Mouse (Mus musculus) mature B cell (primary cell): Measurements from ENCODE around the gene Gopc.
"Not testable (repeated sequence)": the region's sequence is repeated elsewhere in the genome, so short reads cannot be mapped to it uniquely, and the experiment has no call there.

Experiments used
- in situ Hi-C: fragments of 300-500 bp; cut with MboI; formaldehyde crosslinking; loops from 2 replicates; pipeline ENCODE4 v1.14.3; 2019

The Gopc gene

DNA sequence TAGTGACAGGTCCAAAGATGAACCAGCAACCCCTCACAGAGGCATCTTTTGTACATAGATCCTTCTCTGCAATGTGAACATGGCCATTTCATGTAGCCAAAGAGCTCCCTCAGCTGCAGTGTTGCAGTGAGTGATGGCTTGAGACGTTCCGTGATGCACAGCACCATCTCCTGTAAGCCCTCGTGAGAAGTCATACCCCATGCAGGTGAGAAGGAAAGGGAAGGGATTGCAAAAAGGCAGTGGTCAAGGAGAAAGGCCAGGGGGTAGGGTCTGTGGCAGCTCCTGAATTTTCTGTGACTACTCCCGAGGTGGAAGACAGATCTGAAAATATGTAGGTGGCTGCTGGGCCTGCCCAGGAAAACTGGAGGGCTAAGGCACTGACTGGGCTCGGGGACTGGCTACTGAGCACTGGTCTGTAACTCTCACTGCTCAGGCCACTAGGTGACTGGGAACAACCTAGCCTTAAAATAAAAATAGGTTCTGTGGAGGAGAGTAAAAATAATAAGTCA is 7.1 kb upstream of the Gopc start, which contains the start of gene Nepn:
Nepn (plus strand) TSS at position 51 of the 509 bp plus-strand sequence.
- in situ Hi-C loops: loop anchor here (25.0 kb wide), 2 partner anchors 152 to 927 kb away; partner anchors contain the start of gene Dcbld1

DNA sequence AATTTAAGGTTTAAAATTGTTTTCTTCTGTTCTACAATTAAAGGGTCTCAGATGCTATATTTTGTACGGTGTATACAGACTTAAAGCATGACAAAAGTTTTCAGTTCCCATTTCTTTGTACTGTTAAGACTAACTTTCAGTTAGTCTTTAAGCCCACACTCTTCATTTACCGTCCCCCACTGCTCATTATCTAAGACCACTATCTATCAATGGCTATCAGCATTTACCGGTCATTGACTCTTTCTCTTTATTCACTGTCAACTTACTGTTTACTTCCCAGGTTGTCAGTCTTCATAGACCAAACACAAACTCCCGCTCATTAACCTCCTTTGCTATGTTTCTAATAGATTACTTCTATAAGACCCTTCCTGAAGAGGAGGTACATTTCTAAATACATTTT is 5.3 kb upstream of the Gopc start:
- in situ Hi-C loops: loop anchor here (25.0 kb wide), 2 partner anchors 150 to 925 kb away; partner anchors contain the start of gene Dcbld1

DNA sequence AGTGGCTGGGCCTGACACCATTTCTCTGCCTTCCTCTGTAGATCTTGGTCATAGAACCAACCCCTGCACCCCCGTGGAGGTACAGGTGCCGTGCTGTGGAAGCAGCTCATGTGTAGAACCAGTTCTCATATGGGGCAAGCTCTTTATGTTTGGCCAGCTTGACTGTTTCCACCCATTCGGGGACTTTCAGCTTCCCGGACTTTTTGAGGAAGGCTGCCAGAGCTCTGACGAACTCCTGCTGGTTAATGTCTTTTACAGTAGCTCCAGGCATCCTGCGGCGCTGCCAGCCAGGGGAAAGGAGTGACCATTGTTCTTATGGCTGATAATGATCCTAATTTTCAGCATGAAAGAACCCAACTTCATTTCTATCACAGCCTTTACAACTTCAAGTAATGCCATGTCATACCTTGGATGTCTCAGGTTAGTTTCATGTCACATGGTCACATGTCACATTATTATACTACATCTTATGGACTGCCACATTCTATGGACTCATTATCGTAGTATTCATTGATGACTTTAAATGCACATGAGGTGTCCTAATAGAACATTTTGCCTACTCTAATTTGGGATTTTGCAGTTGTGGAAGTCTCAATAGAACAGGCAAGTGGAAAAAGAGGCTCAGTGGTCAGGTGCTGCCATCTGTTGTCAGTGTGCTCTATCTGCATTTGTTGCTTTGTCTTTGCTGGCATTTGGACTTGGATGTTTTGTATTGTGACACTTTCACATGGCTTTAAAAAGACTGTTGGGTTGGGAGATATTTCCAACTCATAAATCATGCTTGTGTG is 3.1 kb upstream of the Gopc start:
- in situ Hi-C loops: loop anchor here (25.0 kb wide), 2 partner anchors 148 to 923 kb away; partner anchors contain the start of gene Dcbld1

DNA sequence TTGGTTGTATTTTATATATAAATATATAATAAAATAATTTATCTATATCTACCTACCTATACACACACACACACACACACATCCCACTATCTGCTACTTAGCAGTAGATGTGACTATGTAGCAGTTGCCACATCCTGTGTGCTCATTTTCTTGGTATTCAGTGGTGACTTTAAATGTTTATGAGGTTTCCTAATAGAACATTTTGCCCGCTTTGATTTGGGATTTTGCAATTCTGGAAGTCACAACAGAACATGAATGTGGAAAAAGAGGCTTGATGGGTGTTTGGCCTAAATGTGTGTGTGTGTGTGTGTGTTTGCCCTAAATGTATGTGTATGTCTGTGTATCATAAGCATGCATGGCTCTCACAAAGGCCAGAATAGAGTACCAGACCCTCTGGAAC is 1.6 kb upstream of the Gopc start:
- in situ Hi-C loops: loop anchor here (25.0 kb wide), 2 partner anchors 146 to 921 kb away; partner anchors contain the start of gene Dcbld1

DNA sequence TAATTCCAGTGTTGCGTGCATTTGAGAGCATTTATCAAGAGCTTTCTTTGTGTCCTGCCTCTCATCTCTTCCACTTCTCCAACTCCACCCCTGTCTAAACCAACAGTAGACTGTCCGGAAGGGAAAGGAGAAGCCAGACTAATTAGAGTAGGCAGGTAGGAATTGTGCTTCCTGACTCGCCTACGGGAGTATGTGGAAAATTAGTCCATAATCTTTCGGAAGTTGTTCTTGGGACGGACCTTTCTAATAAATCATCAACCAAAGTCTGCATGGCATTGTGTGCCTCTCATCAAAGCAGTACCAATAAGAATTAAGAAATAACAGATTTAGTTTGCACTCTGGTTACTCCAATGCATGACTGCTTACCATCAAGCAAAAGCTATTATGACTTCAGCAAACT is 1.1 kb upstream of the Gopc start:
- in situ Hi-C loops: loop anchor here (25.0 kb wide), 2 partner anchors 146 to 921 kb away; partner anchors contain the start of gene Dcbld1

DNA sequence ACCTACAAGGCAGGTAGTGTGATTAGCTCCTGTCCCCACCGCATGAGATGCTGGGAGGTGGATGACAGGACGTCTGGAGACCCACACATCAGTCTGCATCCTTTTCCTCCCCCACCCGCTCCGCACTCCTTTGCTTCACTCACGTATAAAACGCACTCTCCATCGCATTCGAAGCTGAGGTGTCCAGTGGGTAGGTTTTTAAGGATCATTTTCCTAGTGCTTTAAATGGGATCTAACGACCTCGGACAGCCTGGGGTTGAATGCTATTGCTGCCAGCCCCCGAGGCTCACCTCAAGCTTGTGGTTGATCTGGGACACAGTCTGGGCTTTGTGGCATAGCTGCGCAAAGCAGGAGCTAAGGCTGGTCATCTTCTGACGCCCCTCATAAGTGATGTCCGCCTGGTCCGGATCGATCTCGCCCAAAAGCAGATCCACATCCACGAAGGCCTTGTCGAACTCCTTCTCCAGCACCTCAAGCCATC is 563 bp downstream of the Gopc start:
- in situ Hi-C loops: loop anchor here (25.0 kb wide), 2 partner anchors 144 to 919 kb away; partner anchors contain the start of gene Dcbld1

DNA sequence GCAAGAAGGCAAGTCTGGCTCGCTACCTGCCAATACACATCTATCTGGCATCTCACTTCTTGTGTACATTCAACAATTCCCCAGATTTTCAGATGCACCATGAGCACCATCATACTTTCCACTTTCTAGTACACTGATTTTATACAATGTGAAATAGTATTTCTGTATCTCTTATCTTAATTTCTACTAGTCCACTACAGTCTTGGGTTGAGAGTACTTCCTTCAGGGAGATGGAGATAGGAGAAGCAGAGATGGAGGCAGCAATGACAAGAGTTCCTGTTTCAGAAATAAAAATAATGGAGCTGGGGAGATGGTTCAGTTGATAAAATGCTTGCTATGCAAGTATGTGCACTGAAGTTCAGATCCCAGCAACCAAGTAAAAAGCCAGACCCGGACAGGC is 4.1 kb downstream of the Gopc start:
- in situ Hi-C loops: loop anchor here (25.0 kb wide), 2 partner anchors 141 to 916 kb away; partner anchors contain the start of gene Dcbld1

DNA sequence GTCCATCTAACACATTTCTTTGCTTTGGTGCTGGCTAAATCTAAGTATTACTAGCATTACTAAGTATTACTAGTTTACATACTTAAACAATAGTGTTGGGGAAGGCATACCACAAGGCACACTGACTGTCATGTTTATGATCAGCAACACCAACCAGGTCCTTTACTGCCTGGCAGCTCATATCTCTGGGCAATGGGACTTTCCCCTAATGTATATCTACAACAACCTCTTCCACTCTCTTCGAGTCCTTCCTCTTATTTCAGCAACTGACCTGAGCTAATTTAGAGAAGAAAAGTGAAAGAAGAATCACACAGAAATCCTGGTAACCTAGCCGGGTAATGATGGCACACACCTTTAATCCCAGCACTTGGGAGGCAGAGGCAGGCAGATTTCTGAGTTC is 5.5 kb downstream of the Gopc start:
- in situ Hi-C loops: loop anchor here (25.0 kb wide), 2 partner anchors 139 to 914 kb away; partner anchors contain the start of gene Dcbld1

DNA sequence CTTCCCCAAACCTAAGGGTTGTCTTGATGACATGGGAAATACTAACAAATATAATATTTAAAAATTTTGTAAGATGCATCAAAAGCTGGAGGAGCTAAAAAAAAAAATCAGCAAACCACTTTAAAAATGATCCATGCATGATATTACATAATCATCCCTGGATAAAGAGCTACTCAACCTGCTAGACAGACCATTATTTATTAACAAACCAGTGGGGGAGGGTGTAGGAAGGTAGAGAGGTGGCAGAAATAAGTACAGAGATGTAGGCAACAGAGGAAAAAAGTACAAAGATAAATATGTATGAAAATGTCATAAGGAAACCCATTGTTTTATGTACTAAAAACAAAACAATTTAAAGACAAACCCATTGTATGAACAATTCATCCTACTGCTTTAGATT is 7.3 kb downstream of the Gopc start:
- in situ Hi-C loops: loop anchor here (25.0 kb wide), 2 partner anchors 137 to 912 kb away; partner anchors contain the start of gene Dcbld1

DNA sequence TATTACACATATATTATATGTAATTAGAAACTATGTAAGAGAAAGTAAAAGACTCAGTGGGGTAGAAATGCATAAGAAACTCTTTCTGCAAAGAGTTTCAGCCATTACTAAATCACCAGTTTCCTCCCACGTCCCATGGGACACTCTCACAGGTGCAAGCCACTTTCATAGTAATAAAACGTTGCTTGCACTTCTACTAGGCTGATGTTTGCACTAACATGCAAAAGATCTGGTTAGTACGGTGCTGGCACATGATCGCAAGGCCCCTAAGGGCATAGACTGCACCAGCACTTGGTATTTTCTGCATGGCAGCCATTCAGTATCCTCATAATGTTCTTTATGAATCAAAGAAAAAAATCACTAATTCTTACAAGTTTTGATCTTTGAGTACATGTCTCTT is 8.1 kb downstream of the Gopc start:
- in situ Hi-C loops: no loop called here

DNA sequence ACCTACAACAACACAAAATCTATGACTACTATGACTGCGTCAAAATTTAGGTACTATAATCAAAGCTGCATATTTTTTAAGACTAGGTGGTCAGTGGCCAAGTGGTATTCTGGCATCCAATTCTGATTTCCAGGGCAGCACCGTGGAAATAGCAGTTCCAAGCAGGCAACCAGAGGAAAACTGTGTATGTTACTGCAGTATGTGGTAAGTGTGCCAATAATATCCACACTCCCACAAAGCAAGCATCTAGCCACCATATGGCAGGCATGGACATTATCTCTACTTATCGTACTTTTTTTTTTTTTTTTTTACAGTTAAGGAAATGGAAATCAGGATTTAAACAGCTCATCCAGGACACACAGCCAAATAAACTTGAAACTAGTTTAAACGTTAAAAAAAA is 13.5 kb downstream of the Gopc start:
- in situ Hi-C loops: no loop called here

DNA sequence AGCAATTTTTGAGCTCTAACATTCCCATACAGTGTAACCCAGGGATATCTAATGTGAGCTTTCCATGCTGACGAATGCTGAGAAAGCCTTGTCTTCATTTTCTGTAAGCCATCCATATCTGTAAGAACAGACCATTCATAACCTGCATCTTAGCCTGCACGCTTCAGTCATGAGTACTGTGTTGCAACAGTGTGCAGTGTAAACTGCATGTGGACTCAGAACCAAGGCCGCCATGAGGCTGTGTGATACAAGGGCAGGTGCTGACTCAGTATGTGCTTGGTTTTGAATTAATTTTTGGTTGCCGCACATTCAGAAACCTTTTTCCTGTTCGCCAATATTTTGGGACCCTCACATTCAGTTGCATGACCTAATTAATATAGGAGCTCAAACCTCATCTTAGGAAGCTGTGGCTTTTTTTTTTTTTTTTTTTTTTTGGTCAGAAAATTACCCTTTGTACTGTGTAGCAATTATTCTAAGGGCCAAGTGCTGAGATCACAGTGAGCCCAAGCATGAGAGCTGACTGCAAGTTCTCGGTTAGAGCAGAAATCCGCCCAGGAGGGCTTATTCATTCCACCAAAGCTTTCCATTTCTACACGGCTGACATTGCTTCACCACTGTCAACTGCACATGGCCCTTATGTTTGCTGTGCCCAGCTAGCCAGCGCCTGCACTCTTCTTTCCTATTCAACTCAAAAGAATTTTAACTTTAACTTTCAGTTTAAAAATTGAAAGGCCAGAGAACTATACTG is 20.9 kb downstream of the Gopc start:
- in situ Hi-C loops: no loop called here

DNA sequence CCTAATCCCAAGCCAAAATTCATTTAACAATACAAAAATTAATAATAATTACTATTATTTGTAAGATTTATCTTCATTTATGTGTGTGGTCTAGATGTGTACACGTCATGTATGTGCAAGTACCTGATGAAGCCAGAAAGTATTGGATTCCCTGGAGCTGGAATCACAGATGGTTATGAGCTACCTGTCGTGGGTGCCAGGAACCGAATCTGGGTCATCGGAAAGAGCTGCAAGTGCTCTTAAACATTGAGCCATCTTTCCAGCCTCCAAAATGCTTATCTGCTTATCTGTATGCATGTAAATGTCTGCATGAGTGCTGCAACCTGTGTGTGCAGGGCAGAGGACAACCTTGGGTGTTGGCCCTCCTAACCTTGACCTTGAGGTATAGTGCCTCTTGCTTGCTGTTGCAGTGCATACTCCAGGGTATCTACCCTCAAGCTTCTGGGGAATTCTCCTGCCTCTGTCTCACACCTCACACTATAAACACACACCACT is 21.6 kb downstream of the Gopc start:
- in situ Hi-C loops: no loop called here

DNA sequence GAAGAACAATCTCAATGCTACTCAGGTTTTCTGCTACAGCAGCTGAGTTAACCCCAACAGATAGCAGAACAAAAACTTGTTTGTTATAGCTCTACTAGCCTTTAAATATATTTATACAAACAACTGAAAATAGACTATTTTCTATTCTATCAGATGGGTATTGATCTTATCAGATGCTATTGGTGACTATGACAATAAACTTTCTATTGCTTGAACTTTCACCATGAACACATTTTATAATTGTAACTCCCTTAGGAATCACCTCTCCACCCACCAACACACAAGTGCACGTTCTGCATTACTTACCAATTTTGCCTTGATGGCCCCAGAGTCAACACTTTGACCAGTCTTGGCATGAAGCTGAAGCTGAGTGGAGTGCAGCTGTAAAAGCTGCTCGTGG is 23.5 kb downstream of the Gopc start, which contains the start of gene Gm26741:
Gm26741 (plus strand) TSS at position 301 of the 400 bp plus-strand sequence.
- in situ Hi-C loops: no loop called here

DNA sequence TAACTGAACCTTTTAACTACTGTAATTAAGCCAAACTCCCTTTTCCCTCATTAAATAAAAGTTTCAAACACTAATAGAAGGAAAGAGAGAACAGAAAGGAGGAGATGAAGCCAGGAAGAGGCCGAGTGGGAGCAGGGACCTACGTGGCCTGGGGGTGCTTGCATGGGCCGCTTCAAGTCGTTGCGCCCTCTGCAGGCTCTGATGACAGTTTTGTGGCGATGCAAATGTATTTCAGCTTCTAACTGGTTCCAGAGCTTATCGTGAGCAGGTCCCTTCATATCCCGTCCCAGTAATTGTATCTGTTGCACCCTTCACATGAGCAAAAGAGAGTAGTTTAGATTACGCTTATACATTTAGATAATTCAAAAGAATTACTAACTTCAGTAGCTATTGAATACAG is 28.7 kb downstream of the Gopc start:
- in situ Hi-C loops: no loop called here

DNA sequence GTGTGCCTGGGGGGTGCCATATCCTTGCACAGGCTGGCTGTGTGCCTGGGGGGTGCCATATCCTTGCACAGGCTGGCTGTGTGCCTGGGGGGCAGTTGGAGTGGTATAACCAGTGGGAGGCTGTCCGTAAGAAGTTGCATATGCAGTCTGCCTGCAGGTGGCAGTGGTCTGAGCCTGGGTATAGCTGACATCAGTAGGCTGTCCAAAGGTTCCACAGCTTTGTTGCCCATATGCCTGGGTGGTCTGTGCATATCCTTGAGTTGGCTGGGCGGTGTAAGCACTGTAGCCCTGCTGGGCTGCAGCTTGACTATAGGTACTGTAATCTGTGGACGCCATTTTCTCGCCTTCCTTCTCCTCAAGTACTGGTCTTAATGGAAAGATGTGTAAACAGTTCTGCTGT is 38.6 kb downstream of the Gopc start:
- in situ Hi-C loops: not testable (repeated sequence)

DNA sequence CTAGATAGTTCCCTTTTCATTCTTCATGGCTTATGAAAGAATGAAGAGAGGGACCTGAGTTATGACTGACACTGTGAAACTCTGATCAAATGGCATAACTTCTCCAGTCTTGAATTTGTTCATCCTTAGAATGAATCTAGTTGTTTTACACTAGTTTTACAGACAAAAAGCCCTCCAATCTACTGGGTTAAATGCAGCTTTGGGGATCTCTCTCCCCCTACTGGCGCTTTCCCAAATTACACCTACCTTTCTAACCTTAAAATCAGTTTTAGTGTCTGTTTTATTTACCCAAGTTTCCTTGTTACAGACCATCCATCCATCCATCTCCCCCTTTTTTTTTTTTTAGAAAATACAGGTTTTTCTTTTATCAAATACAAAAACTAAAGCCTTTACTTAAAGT is 50.9 kb downstream of the Gopc start:
- in situ Hi-C loops: no loop called here

DNA sequence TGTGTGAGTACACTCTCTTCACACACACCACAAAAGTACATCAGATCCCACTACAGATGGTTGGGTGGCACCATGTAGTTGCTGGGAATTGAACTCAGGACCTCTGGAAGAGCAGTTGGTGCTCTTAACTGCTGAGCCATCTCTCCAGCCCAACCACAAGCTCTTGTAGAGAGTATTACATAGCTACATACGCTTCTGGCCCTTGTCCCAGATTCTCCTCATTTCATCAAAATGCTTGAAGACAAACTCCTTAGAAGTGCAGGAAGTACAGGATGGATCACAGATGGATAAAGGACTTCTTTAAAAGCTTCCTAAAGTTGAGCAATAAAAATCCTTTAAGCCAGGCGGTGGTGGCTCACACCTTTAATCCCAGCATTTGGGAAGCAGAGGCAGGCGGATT is 60.0 kb downstream of the Gopc start:
- in situ Hi-C loops: no loop called here

DNA sequence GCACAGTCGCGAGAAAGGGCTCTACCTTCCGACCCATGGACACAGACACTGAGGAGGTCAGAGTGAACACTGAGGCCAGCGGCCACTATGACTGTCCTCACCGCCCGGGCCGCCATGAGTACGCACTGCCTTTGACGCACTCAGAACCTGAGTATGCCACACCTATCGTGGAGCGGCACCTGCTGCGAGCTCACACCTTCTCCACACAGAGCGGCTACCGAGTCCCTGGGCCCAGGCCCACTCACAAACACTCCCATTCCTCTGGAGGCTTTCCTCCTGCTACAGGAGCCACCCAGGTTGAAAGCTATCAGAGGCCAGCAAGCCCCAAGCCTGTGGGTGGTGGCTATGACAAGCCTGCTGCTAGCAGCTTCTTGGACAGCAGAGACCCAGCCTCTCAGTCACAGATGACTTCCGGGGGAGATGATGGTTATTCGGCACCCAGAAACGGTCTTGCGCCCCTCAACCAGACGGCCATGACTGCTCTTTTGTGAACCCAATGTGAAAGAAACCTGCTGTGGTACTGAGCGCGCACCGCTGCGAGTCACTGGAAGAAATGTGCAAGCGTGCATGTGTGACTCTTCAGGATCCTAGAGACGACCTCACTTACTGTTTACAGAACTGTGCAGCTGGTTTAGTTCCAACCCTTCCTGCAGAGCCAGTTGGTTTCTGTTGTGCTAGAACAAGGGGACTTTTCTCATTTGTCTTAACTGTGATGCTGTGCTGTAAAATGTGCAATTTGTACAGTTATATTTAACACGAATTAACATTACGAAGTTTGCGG is 62.2 kb downstream of the Gopc start:
- in situ Hi-C loops: no loop called here

DNA sequence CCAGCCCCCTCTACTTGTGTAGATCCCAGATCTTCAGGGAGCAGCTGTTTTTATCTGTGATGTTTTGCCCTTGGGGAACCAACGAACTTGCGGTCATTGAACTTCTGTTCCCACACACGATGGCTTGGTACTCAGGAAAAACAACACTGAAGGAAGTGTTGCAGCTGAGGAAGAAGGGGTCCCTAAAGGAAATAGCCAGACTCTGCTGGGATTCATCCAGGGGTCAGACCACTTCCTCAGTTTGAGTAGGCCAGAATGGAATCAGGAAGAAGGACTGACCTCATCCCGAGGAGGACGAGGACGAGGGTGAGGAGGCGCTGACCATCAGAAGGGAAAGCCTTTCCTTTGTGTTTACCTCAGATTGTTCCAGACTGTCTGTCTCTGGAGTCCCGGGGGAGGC is 72.7 kb downstream of the Gopc start:
- in situ Hi-C loops: no loop called here

DNA sequence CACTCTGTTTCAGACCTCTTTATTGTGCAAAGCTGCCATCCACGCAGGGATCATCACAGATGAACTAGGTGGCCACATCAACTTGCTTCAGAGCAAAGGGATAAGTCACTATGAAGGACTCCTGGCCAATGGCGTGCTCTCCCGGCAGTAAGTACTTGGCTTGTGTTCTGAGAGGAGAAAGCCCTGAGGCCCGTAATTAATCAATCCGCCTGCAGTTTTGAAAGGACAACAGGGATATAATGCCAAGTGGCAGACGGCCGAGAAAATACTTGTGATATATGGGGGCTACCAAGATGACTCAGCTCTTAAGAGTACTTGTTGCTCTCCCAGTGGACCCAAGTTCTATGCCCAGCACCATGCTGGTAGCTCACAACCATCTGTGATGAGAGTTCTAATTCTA is 77.3 kb downstream of the Gopc start:
- in situ Hi-C loops: no loop called here
